Mouse (Mus musculus) R1 (cell line): ENCODE data around the gene Rabgap1l.

Source experiments
- DNase-seq: peaks from one replicate; pipeline ENCODE4 v3.0.0-alpha.2; 2018; ENCODE audit warnings: low read depth, low spot score

Rabgap1l gene

GRCm38 (mm10) chr1:160247473-160247872, 545.5 kb downstream of the Rabgap1l start:
- no peak for DNase-seq

- DNase-seq = no peak
Observed at GRCm38 (mm10) chr1:160246844-160247243, 546.2 kb downstream of the Rabgap1l start.

GRCm38 (mm10) chr1:160245954-160246353, 547.1 kb downstream of the Rabgap1l start:
- no peak for DNase-seq

GRCm38 (mm10) chr1:160244689-160245088, 548.3 kb downstream of the Rabgap1l start:
- DNase-seq = no peak

- no peak for DNase-seq
Observed at GRCm38 (mm10) chr1:160240091-160240490, 552.9 kb downstream of the Rabgap1l start.

- no peak for DNase-seq
Observed at GRCm38 (mm10) chr1:160238852-160239443, 554.1 kb downstream of the Rabgap1l start.

- DNase-seq = no peak
Observed at GRCm38 (mm10) chr1:160237981-160238380, 555.0 kb downstream of the Rabgap1l start.

- DNase-seq = no peak
Observed at GRCm38 (mm10) chr1:160233921-160234320, 559.1 kb downstream of the Rabgap1l start.

GRCm38 (mm10) chr1:160232113-160232512, 560.9 kb downstream of the Rabgap1l start:
- peak; percentile 23 for DNase-seq

- DNase-seq = peak; percentile 46
Observed at GRCm38 (mm10) chr1:160231013-160231412, 562.0 kb downstream of the Rabgap1l start.

- DNase-seq = no peak
Observed at GRCm38 (mm10) chr1:160227850-160228249, 565.2 kb downstream of the Rabgap1l start.

GRCm38 (mm10) chr1:160227196-160227595, 565.8 kb downstream of the Rabgap1l start:
- DNase-seq = no peak

- DNase-seq = no peak
Observed at GRCm38 (mm10) chr1:160224093-160224492, 568.9 kb downstream of the Rabgap1l start.

GRCm38 (mm10) chr1:160217898-160218297, 575.1 kb downstream of the Rabgap1l start:
- DNase-seq = peak; percentile 84

GRCm38 (mm10) chr1:160214171-160214570, 578.8 kb downstream of the Rabgap1l start:
- no peak for DNase-seq

- peak; percentile 98 for DNase-seq
Observed at GRCm38 (mm10) chr1:160212703-160213669, 580.0 kb downstream of the Rabgap1l start, which contains the start of gene Cacybp. Cacybp (minus strand) TSS chr1:160212875.

GRCm38 (mm10) chr1:160212123-160212691, 580.8 kb downstream of the Rabgap1l start:
- peak; percentile 49 for DNase-seq

- DNase-seq = no peak
Observed at GRCm38 (mm10) chr1:160211597-160212122, 581.4 kb downstream of the Rabgap1l start.

GRCm38 (mm10) chr1:160210566-160210965, 582.4 kb downstream of the Rabgap1l start:
- peak; percentile 20 for DNase-seq

- DNase-seq = peak; percentile 93
Observed at GRCm38 (mm10) chr1:160209844-160210243, 583.2 kb downstream of the Rabgap1l start.

GRCm38 (mm10) chr1:160205486-160205885, 587.5 kb downstream of the Rabgap1l start:
- peak; percentile 29 for DNase-seq

- no peak for DNase-seq
Observed at GRCm38 (mm10) chr1:160195337-160195663, 597.7 kb downstream of the Rabgap1l start.
